Mouse (Mus musculus): ENCODE measurements around the gene Noc3l. TPM values are rescaled to one million over a fixed set of nuclear protein-coding genes. Genes with fewer than 3 reads are reported as not detected.

The Noc3l gene
- polyA plus RNA-seq (2014; fragmentation: Illumina TruSeq; extraction: RNeasy Lipid Tissue Mini Kit (QIAGEN cat#74804); ENCODE audit: low read depth, low replicate concordance) = 30.5 TPM

DNA sequence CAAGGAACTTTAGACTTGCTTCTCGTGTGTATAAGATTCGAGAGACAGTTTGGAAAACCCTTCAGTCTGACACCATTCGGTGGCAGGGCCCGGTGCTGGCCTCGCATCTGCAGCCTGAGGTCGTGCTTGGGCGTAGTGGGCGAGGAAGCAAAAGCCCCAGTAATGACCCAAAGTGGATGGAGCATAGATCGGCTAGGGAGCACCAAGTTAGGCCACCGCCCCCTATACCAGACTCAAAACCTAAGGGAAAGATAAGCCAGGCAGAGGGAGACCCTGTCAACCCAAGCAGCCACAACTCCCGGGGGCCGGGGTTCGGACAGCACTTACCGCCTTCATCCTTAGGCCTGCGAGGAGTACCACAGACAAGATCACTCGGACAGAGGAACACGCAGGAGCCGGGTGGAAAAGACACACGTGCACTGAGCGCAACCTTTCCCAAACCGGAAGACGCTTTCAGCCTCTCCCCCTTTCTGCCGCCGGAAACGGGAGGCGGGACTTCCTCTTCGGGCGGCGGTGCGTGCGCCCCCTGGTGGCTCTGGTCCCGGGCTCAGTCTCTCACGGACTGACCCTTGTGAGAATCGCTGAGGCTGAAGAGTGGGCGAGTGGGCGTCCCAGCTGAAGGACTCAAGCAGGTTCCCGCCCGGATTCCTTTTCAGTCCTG lies at the start of gene Noc3l:
Gene Noc3l, minus strand, starts transcription at position 472 of the 661 bp plus-strand sequence.

DNA sequence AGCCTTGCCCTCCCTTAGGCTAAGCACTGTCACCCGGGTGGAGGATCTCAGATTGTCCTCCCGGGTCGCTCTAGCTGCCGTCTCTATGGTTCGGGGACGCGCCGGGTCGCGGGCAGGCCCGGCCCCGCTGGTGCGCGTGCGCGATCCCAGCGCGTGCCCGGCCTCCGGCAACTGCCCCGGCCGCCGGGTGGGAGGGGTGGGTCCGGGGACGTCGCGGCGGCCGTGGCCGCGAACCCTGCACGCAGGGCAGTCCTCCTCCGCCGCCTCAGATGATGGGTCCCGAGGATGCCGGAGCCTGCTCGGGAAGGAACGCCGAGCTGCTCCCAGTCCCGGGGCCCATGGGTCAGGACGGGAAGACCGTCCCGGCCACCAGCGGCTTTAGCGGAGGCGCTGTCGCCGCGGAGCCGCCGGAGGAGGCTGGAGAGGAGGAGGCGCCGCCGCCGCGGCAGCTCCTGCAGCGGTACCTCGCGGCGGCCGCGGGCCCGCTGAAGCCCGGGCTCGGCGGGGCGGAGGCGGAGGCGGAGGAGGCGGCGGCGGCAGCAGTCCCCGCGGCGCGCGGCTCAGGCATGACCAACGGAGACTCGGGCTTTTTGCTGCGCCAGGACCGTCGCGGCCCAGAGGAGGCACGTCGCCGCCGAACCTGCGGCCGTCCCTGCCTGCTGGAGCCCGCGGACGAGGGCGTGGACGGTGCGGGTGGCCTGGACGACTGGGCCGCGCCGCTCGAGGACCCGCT lies 17.6 kb upstream of the Noc3l start, which contains the start of gene Tbc1d12:
Gene Tbc1d12, plus strand, starts transcription at position 142 of the 733 bp plus-strand sequence.

Other genes starting within 250 kb of the Noc3l start
- gene Tbc1d12, start 17.3 kb upstream of the Noc3l start, polyA plus RNA-seq (2014; fragmentation: Illumina TruSeq; extraction: RNeasy Lipid Tissue Mini Kit (QIAGEN cat#74804); ENCODE audit: low read depth, low replicate concordance) = 29.8 TPM
- 15.0 TPM for gene Hells, start 111.7 kb upstream of the Noc3l start, polyA plus RNA-seq (2014; fragmentation: Illumina TruSeq; extraction: RNeasy Lipid Tissue Mini Kit (QIAGEN cat#74804); ENCODE audit: low read depth, low replicate concordance)
- gene Cyp2c55, start 187.8 kb upstream of the Noc3l start, polyA plus RNA-seq (2014; fragmentation: Illumina TruSeq; extraction: RNeasy Lipid Tissue Mini Kit (QIAGEN cat#74804); ENCODE audit: low read depth, low replicate concordance) = not detected
- gene Cyp2c65, start 241.8 kb upstream of the Noc3l start, polyA plus RNA-seq (2014; fragmentation: Illumina TruSeq; extraction: RNeasy Lipid Tissue Mini Kit (QIAGEN cat#74804); ENCODE audit: low read depth, low replicate concordance) = not detected

All from adrenal gland, adult 10 weeks (tissue).